Mouse (Mus musculus): ENCODE measurements around the gene Olfr601. TPM values are rescaled to one million over a fixed set of nuclear protein-coding genes. Genes with fewer than 3 reads are reported as not detected.
"Not testable (repeated sequence)": the region's sequence is repeated elsewhere in the genome, so short reads cannot be mapped to it uniquely, and the experiment has no call there.

Olfr601 gene
- not detected in 2 replicates for polyA plus RNA-seq (2015; fragmentation: Nextera tagmentation; extraction: Ambion mirVana)

- no peak for ATAC-seq (ENCODE audit: low FRiP score, low read depth)
These were observed at the start of gene Olfr601 for GRCm38 (mm10) chr7:103362555-103362954. Gene Olfr601 (minus strand): TSS chr7:103362655.

GRCm38 (mm10) chr7:103406521-103407055 is 44.1 kb upstream of the Olfr601 start:
- WGBS = 76% methylated on average over 3 of the region's 3 CpGs
- not testable (repeated sequence) for H3K27ac ChIP-seq; H3K4me1 ChIP-seq; H3K27me3 ChIP-seq; H3K4me2 ChIP-seq (replicated peaks); H3K9ac ChIP-seq; ATAC-seq (ENCODE audit: low FRiP score, low read depth); H3K9me3 ChIP-seq; H3K4me3 ChIP-seq; H3K36me3 ChIP-seq

More at GRCm38 (mm10) chr7:103362555-103362954, at the start of gene Olfr601:
- no peaks in the 10 kb centered on the region for H3K9me3 ChIP-seq
- H3K4me3 ChIP-seq = no peak within 1 kb of the TSS
- H3K4me1 ChIP-seq = no peaks in the 10 kb centered on the region
- H3K27me3 ChIP-seq = no peaks in the 10 kb centered on the region
- H3K36me3 ChIP-seq = no peaks in the 10 kb centered on the region
- no peak within 1 kb of the TSS for H3K27ac ChIP-seq
- H3K4me2 ChIP-seq (replicated peaks) = no peak within 1 kb of the TSS
- no peak within 1 kb of the TSS for H3K9ac ChIP-seq
- 79% methylated on average over 1 of the region's 1 CpGs for WGBS

- Histone ChIP-seq H3K36me3 (no peaks in the 10 kb centered on the region), H3K9me3 (no peaks in the 10 kb centered on the region), H3K4me1 (no peaks in the 10 kb centered on the region), H3K27me3 (no peaks in the 10 kb centered on the region), H3K4me3 (no peak overlapping the region), H3K9ac (no peak overlapping the region), H3K4me2 (replicated peaks) (no peak overlapping the region), H3K27ac (no peak overlapping the region)
- 21% methylated on average over 1 of the region's 1 CpGs for WGBS
- no peak for ATAC-seq (ENCODE audit: low FRiP score, low read depth)
These were observed 36.5 kb upstream of the Olfr601 start for GRCm38 (mm10) chr7:103398981-103399380.

- Histone ChIP-seq H3K9me3 (no peaks in the 10 kb centered on the region), H3K27me3 (no peaks in the 10 kb centered on the region), H3K4me3 (no peak overlapping the region), H3K4me2 (replicated peaks) (no peak overlapping the region), H3K9ac (no peak overlapping the region), H3K4me1 (no peaks in the 10 kb centered on the region), H3K36me3 (no peaks in the 10 kb centered on the region), H3K27ac (no peak overlapping the region)
- no peak for ATAC-seq (ENCODE audit: low FRiP score, low read depth)
These were observed 35.3 kb upstream of the Olfr601 start for GRCm38 (mm10) chr7:103397758-103398157.

GRCm38 (mm10) chr7:103386077-103386476 is 23.6 kb upstream of the Olfr601 start, which contains the start of gene Olfr603:
Gene Olfr603 (minus strand): TSS chr7:103386177.
- no peak for ATAC-seq (ENCODE audit: low FRiP score, low read depth)
- H3K9ac ChIP-seq = no peak within 1 kb of the TSS
- no peak within 1 kb of the TSS for H3K27ac ChIP-seq
- H3K36me3 ChIP-seq = no peaks in the 10 kb centered on the region
- no peaks in the 10 kb centered on the region for H3K27me3 ChIP-seq
- H3K4me1 ChIP-seq = no peaks in the 10 kb centered on the region
- H3K4me2 ChIP-seq (replicated peaks) = no peak within 1 kb of the TSS
- no peak within 1 kb of the TSS for H3K4me3 ChIP-seq
- no peaks in the 10 kb centered on the region for H3K9me3 ChIP-seq

- Histone ChIP-seq H3K9me3 (no peaks in the 10 kb centered on the region), H3K4me2 (replicated peaks) (no peak within 1 kb of the TSS), H3K27ac (no peak within 1 kb of the TSS), H3K4me3 (no peak within 1 kb of the TSS), H3K36me3 (no peaks in the 10 kb centered on the region), H3K27me3 (no peaks in the 10 kb centered on the region), H3K4me1 (no peaks in the 10 kb centered on the region), H3K9ac (no peak within 1 kb of the TSS)
- ATAC-seq (ENCODE audit: low FRiP score, low read depth) = no peak
These were observed 12.9 kb downstream of the Olfr601 start, which contains the start of gene Olfr600 for GRCm38 (mm10) chr7:103349569-103349968. Gene Olfr600 (minus strand): TSS chr7:103349669.

GRCm38 (mm10) chr7:103335617-103336016 is 26.8 kb downstream of the Olfr601 start, which contains the start of gene Olfr599:
Gene Olfr599 (plus strand): TSS chr7:103335917.
- Histone ChIP-seq H3K9me3 (no peaks in the 10 kb centered on the region), H3K4me3 (no peak within 1 kb of the TSS), H3K9ac (no peak within 1 kb of the TSS), H3K36me3 (no peaks in the 10 kb centered on the region), H3K4me2 (replicated peaks) (no peak within 1 kb of the TSS), H3K4me1 (no peaks in the 10 kb centered on the region), H3K27me3 (no peaks in the 10 kb centered on the region), H3K27ac (no peak within 1 kb of the TSS)
- no peak for ATAC-seq (ENCODE audit: low FRiP score, low read depth)
- WGBS = 94% methylated on average over 1 of the region's 1 CpGs

GRCm38 (mm10) chr7:103323268-103323667 is 39.2 kb downstream of the Olfr601 start, which contains the start of gene Olfr598:
Gene Olfr598 (plus strand): TSS chr7:103323568.
- no peak within 1 kb of the TSS for H3K9ac ChIP-seq
- no peak within 1 kb of the TSS for H3K4me3 ChIP-seq
- H3K9me3 ChIP-seq = no peaks in the 10 kb centered on the region
- H3K4me2 ChIP-seq (replicated peaks) = no peak within 1 kb of the TSS
- ATAC-seq (ENCODE audit: low FRiP score, low read depth) = no peak
- H3K27ac ChIP-seq = no peak within 1 kb of the TSS
- no peaks in the 10 kb centered on the region for H3K27me3 ChIP-seq
- no peaks in the 10 kb centered on the region for H3K36me3 ChIP-seq
- H3K4me1 ChIP-seq = no peaks in the 10 kb centered on the region

GRCm38 (mm10) chr7:103316015-103316414 is 46.4 kb downstream of the Olfr601 start, which contains the start of gene Olfr597:
Gene Olfr597 (plus strand): TSS chr7:103316315.
- H3K9ac ChIP-seq; H3K27me3 ChIP-seq; H3K9me3 ChIP-seq; H3K4me1 ChIP-seq; ATAC-seq (ENCODE audit: low FRiP score, low read depth); H3K36me3 ChIP-seq; H3K4me3 ChIP-seq; H3K27ac ChIP-seq; H3K4me2 ChIP-seq (replicated peaks): not testable (repeated sequence)
- WGBS = 91% methylated on average over 2 of the region's 2 CpGs

Other genes starting within 250 kb of the Olfr601 start
- not detected in 2 replicates for gene Olfr586, start 237.0 kb downstream of the Olfr601 start, polyA plus RNA-seq (2015; fragmentation: Nextera tagmentation; extraction: Ambion mirVana)
- gene Olfr588-ps1, start 221.8 kb downstream of the Olfr601 start, polyA plus RNA-seq (2015; fragmentation: Nextera tagmentation; extraction: Ambion mirVana) = not detected in 2 replicates
- gene Olfr589, start 206.3 kb downstream of the Olfr601 start, polyA plus RNA-seq (2015; fragmentation: Nextera tagmentation; extraction: Ambion mirVana) = not detected in 2 replicates
- gene Olfr591, start 184.3 kb downstream of the Olfr601 start, polyA plus RNA-seq (2015; fragmentation: Nextera tagmentation; extraction: Ambion mirVana) = not detected in 2 replicates
- not detected in 2 replicates for gene Olfr592, start 177.9 kb downstream of the Olfr601 start, polyA plus RNA-seq (2015; fragmentation: Nextera tagmentation; extraction: Ambion mirVana)
- gene Olfr593, start 150.8 kb downstream of the Olfr601 start, polyA plus RNA-seq (2015; fragmentation: Nextera tagmentation; extraction: Ambion mirVana) = not detected in 2 replicates
- gene Olfr594, start 145.7 kb downstream of the Olfr601 start, polyA plus RNA-seq (2015; fragmentation: Nextera tagmentation; extraction: Ambion mirVana) = not detected in 2 replicates
- gene Usp17ld, start 110.2 kb downstream of the Olfr601 start, polyA plus RNA-seq (2015; fragmentation: Nextera tagmentation; extraction: Ambion mirVana) = not detected in 2 replicates
- gene Olfr596, start 57.0 kb downstream of the Olfr601 start, polyA plus RNA-seq (2015; fragmentation: Nextera tagmentation; extraction: Ambion mirVana) = not detected in 2 replicates
- gene Olfr597, start 46.3 kb downstream of the Olfr601 start, polyA plus RNA-seq (2015; fragmentation: Nextera tagmentation; extraction: Ambion mirVana) = not detected in 2 replicates
- not detected in 2 replicates for gene Olfr598, start 39.1 kb downstream of the Olfr601 start, polyA plus RNA-seq (2015; fragmentation: Nextera tagmentation; extraction: Ambion mirVana)
- gene Olfr599, start 26.7 kb downstream of the Olfr601 start, polyA plus RNA-seq (2015; fragmentation: Nextera tagmentation; extraction: Ambion mirVana) = not detected in 2 replicates
- gene Olfr600, start 13.0 kb downstream of the Olfr601 start, polyA plus RNA-seq (2015; fragmentation: Nextera tagmentation; extraction: Ambion mirVana) = not detected in 2 replicates
- gene Olfr603, start 23.5 kb upstream of the Olfr601 start, polyA plus RNA-seq (2015; fragmentation: Nextera tagmentation; extraction: Ambion mirVana) = not detected in 2 replicates
- not detected in 2 replicates for gene Usp17lc, start 52.4 kb upstream of the Olfr601 start, polyA plus RNA-seq (2015; fragmentation: Nextera tagmentation; extraction: Ambion mirVana)
- not detected in 2 replicates for gene Olfr605, start 82.8 kb upstream of the Olfr601 start, polyA plus RNA-seq (2015; fragmentation: Nextera tagmentation; extraction: Ambion mirVana)
- not detected in 2 replicates for gene Olfr606, start 86.4 kb upstream of the Olfr601 start, polyA plus RNA-seq (2015; fragmentation: Nextera tagmentation; extraction: Ambion mirVana)
- gene Olfr607, start 101.5 kb upstream of the Olfr601 start, polyA plus RNA-seq (2015; fragmentation: Nextera tagmentation; extraction: Ambion mirVana) = not detected in 2 replicates
- gene Olfr608, start 107.2 kb upstream of the Olfr601 start, polyA plus RNA-seq (2015; fragmentation: Nextera tagmentation; extraction: Ambion mirVana) = not detected in 2 replicates
- not detected in 2 replicates for gene Olfr609, start 135.4 kb upstream of the Olfr601 start, polyA plus RNA-seq (2015; fragmentation: Nextera tagmentation; extraction: Ambion mirVana)
- not detected in 2 replicates for gene Olfr610, start 149.5 kb upstream of the Olfr601 start, polyA plus RNA-seq (2015; fragmentation: Nextera tagmentation; extraction: Ambion mirVana)
- not detected in 2 replicates for gene Olfr611, start 158.2 kb upstream of the Olfr601 start, polyA plus RNA-seq (2015; fragmentation: Nextera tagmentation; extraction: Ambion mirVana)
- gene Olfr612, start 180.1 kb upstream of the Olfr601 start, polyA plus RNA-seq (2015; fragmentation: Nextera tagmentation; extraction: Ambion mirVana) = not detected in 2 replicates
- gene Olfr613, start 185.4 kb upstream of the Olfr601 start, polyA plus RNA-seq (2015; fragmentation: Nextera tagmentation; extraction: Ambion mirVana) = not detected in 2 replicates
- not detected in 2 replicates for gene Olfr615, start 193.4 kb upstream of the Olfr601 start, polyA plus RNA-seq (2015; fragmentation: Nextera tagmentation; extraction: Ambion mirVana)
- gene Olfr616, start 206.5 kb upstream of the Olfr601 start, polyA plus RNA-seq (2015; fragmentation: Nextera tagmentation; extraction: Ambion mirVana) = not detected in 2 replicates
- gene Olfr617, start 210.4 kb upstream of the Olfr601 start, polyA plus RNA-seq (2015; fragmentation: Nextera tagmentation; extraction: Ambion mirVana) = not detected in 2 replicates
- not detected in 2 replicates for gene Olfr618, start 227.4 kb upstream of the Olfr601 start, polyA plus RNA-seq (2015; fragmentation: Nextera tagmentation; extraction: Ambion mirVana)
- not detected in 2 replicates for gene Olfr619, start 237.9 kb upstream of the Olfr601 start, polyA plus RNA-seq (2015; fragmentation: Nextera tagmentation; extraction: Ambion mirVana)
- not detected in 2 replicates for gene Olfr620, start 249.9 kb upstream of the Olfr601 start, polyA plus RNA-seq (2015; fragmentation: Nextera tagmentation; extraction: Ambion mirVana)

Data from limb, embryonic 13.5 days (tissue).